Mouse (Mus musculus): ENCODE results near the gene Gbgt1.
"Not testable (repeated sequence)": the region's sequence is repeated elsewhere in the genome, so short reads cannot be mapped to it uniquely, and the experiment has no call there.

Gene Gbgt1

GRCm38 (mm10) chr2:28496671-28497070, at the start of gene Gbgt1:
Gbgt1 (plus strand) TSS chr2:28496891.
- DNase-seq: no peak

GRCm38 (mm10) chr2:28447315-28447670, 49.4 kb upstream of the Gbgt1 start:
- no peak for DNase-seq

- no peak for DNase-seq
Measured at GRCm38 (mm10) chr2:28451663-28452062, 45.0 kb upstream of the Gbgt1 start.

- DNase-seq: no peak
Measured at GRCm38 (mm10) chr2:28453539-28453938, 43.2 kb upstream of the Gbgt1 start.

GRCm38 (mm10) chr2:28456616-28457015, 40.1 kb upstream of the Gbgt1 start:
- DNase-seq: no peak

GRCm38 (mm10) chr2:28463919-28464318, 32.8 kb upstream of the Gbgt1 start:
- peak; percentile 63 for DNase-seq

GRCm38 (mm10) chr2:28464919-28465318, 31.8 kb upstream of the Gbgt1 start:
- DNase-seq: no peak

- peak; percentile 85 for DNase-seq
Measured at GRCm38 (mm10) chr2:28465836-28466518, 30.7 kb upstream of the Gbgt1 start, which contains the start of gene 1700007K13Rik. 1700007K13Rik (minus strand) TSS chr2:28466332.

GRCm38 (mm10) chr2:28467860-28468485, 28.7 kb upstream of the Gbgt1 start, which contains the start of gene Mrps2:
Mrps2 (plus strand) TSS chr2:28468066.
- peak; percentile 78 for DNase-seq

- peak; percentile 7 for DNase-seq
Measured at GRCm38 (mm10) chr2:28468486-28469225, 28.0 kb upstream of the Gbgt1 start.

GRCm38 (mm10) chr2:28469461-28469860, 27.2 kb upstream of the Gbgt1 start:
- DNase-seq: peak; percentile 3

- peak; percentile 0 for DNase-seq
Measured at GRCm38 (mm10) chr2:28470591-28470990, 26.1 kb upstream of the Gbgt1 start.

GRCm38 (mm10) chr2:28472011-28472410, 24.7 kb upstream of the Gbgt1 start:
- DNase-seq: peak; percentile 1

- not testable (repeated sequence) for DNase-seq
Measured at GRCm38 (mm10) chr2:28477993-28478392, 18.7 kb upstream of the Gbgt1 start.

- peak; percentile 1 for DNase-seq
Measured at GRCm38 (mm10) chr2:28479208-28480204, 17.2 kb upstream of the Gbgt1 start.

GRCm38 (mm10) chr2:28483861-28484260, 12.8 kb upstream of the Gbgt1 start:
- DNase-seq: peak; percentile 57

GRCm38 (mm10) chr2:28494521-28494920, 2.2 kb upstream of the Gbgt1 start:
- no peak for DNase-seq

GRCm38 (mm10) chr2:28495207-28495756, 1.4 kb upstream of the Gbgt1 start:
- no peak for DNase-seq

GRCm38 (mm10) chr2:28495801-28496595, 693 bp upstream of the Gbgt1 start:
- no peak for DNase-seq

GRCm38 (mm10) chr2:28497561-28497960, 870 bp downstream of the Gbgt1 start:
- DNase-seq: no peak

GRCm38 (mm10) chr2:28498431-28498830, 1.7 kb downstream of the Gbgt1 start:
- no peak for DNase-seq
